Mouse (Mus musculus) limb, embryonic 10.5 days (tissue): ENCODE data around the gene Col17a1. TPM values are rescaled to one million over a fixed set of nuclear protein-coding genes. Genes with fewer than 3 reads are reported as not detected.
A peak's percentile ranks its signal among the peaks of the same experiment; 100 is the strongest.

ENCODE experiments used
- DNase-seq: peaks from one replicate; pipeline ENCODE4 v3.0.0-alpha.2; 2017; ENCODE audit warnings: low spot score
- H3K27ac ChIP-seq: fragments of 300-500 bp; sonication (generic); 2 replicates; pipeline ENCODE4 v1.5.1; 2016; ENCODE audit warnings: mild to moderate bottlenecking
- H3K27me3 ChIP-seq: fragments of 300-500 bp; sonication (generic); 2 replicates; pipeline ENCODE4 v1.6.1; 2016; ENCODE audit warnings: low read depth, mild to moderate bottlenecking; ENCODE audit not compliant: poor library complexity, severe bottlenecking
- H3K36me3 ChIP-seq: fragments of 300-500 bp; sonication (generic); 2 replicates; pipeline ENCODE4 v1.6.1; 2016; ENCODE audit warnings: mild to moderate bottlenecking, moderate library complexity
- H3K4me1 ChIP-seq: fragments of 300-500 bp; sonication (generic); 2 replicates; pipeline ENCODE4 v1.6.1; 2016
- H3K4me3 ChIP-seq: fragments of 300-500 bp; sonication (generic); 2 replicates; pipeline ENCODE4 v1.5.1; 2016; ENCODE audit warnings: mild to moderate bottlenecking, moderate library complexity
- H3K9me3 ChIP-seq: fragments of 300-500 bp; sonication (generic); replicated peaks from 2 replicates; pipeline ENCODE4 v1.6.1; 2016; ENCODE audit warnings: mild to moderate bottlenecking
- WGBS: fragments of 180-500 bp; shearing (Covaris S2); methylation state at CpG from one replicate; pipeline ENCODE4 v1.1.7; 2016; 5-methylcytosine and 5-hydroxymethylcytosine counted together
- polyA plus RNA-seq: library from polyadenylated mRNA; unstranded; fragments of >200 nt; fragmentation: Nextera tagmentation; extraction: Ambion mirVana; gene quantifications from 2 replicates; pipeline ENCODE4 v1.2.1, GENCODE M21; 2016

The Col17a1 gene
- polyA plus RNA-seq, 1 experiment from 2014 or later = 1.8 TPM

DNA sequence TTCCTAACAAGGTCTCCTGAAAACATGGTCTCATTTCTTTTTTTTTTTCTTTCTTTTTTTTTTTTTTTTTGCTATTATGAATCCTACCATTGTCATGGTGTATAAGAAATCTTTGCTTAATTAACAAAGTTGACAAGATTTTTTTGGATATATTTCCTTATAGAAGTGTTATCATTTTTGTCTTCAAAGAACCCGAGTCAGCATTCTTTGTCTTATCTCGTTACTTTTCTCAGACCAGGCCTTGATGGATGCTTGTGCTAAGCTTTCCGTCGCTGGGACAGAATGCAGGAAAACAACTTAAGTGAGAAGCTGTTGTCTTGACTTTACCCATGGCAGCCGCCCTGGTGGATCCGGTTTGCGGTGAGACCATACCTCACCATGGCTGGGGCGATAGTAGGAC is 8.6 kb upstream of the Col17a1 start:
- H3K4me1 ChIP-seq = no peaks in the 10 kb centered on the region; the same call in 1 of the 2 replicates
- no peak overlapping the region for H3K27ac ChIP-seq
- no peak for DNase-seq
- H3K9me3 ChIP-seq = no peaks in the 10 kb centered on the region
- no peak overlapping the region for H3K4me3 ChIP-seq
- no peaks in the 10 kb centered on the region for H3K27me3 ChIP-seq
- H3K36me3 ChIP-seq = no peaks in the 10 kb centered on the region
- WGBS = 83% methylated on average over 8 of the region's 8 CpGs

DNA sequence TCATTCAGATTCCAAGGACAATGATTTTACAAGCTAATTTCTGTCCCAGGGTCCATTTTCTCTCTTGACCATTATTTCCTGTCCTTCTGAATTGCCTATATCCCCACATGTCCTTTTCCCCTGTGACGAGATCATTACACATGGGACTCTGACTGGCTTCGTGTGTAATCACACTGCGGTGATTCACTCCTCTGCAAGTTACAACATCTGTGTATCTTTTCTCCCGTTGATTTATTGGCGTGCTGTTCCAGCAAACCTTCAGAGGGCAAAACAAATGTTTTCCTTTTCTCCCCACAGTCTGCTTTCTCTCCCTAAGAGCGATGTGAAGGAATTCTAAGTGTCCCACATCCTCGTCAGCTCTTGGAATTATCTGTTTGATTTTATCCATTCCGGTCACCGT is 7.8 kb upstream of the Col17a1 start:
- 63% methylated on average over 9 of the region's 9 CpGs for WGBS
- Histone ChIP-seq H3K27ac (no peak overlapping the region), H3K36me3 (no peaks in the 10 kb centered on the region), H3K4me3 (no peak overlapping the region), H3K4me1 (no peaks in the 10 kb centered on the region; the same call in 1 of the 2 replicates), H3K27me3 (no peaks in the 10 kb centered on the region), H3K9me3 (no peaks in the 10 kb centered on the region)
- DNase-seq = no peak

DNA sequence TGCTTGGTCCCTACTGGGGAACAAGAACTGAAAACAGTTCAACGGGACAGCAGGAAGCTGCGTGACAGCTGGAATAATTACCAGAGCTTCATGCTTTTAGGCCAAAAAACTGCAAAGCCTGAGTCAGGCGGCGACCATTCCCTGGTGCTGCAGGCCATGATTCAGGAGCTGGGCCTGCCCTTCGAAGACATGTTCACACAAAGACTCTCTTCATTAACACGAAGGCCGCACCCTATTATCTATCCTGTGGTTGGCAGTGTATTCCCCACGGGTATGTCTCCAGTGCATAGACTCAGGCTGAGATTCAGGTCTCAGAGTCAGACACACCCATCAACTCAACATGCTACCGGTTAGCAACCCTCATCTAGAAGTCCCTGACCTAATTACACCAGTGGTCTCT is 6.4 kb upstream of the Col17a1 start:
- H3K27ac ChIP-seq = no peak overlapping the region
- 81% methylated on average over 9 of the region's 9 CpGs for WGBS

DNA sequence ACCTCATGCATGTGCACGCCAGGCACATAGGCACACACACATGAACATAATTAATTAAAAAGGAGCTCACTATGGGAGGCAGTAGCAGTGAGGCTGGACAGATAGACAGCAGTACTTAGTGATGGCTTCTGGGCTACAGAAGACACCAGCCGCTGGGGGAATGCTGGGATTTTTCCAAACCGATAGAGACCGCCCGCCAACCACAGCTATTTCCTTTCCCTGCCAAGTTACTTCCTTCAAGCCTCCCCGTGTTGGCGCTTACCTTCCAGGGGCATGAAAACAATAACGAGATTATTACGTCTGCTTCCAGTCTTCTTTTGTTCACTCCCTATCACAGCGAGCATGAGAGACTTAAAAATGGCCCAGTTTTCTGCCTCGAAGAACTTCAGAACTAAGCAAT is 5.2 kb upstream of the Col17a1 start:
- Histone ChIP-seq H3K36me3 (no peaks in the 10 kb centered on the region), H3K4me1 (no peaks in the 10 kb centered on the region; the same call in 1 of the 2 replicates), H3K27me3 (no peaks in the 10 kb centered on the region), H3K4me3 (no peak overlapping the region), H3K9me3 (no peaks in the 10 kb centered on the region), H3K27ac (no peak overlapping the region)
- 94% methylated on average over 11 of the region's 11 CpGs for WGBS
- no peak for DNase-seq

More for the DNA sequence above, 6.4 kb upstream of the Col17a1 start:
- Histone ChIP-seq H3K36me3 (no peaks in the 10 kb centered on the region), H3K4me1 (no peaks in the 10 kb centered on the region; the same call in 1 of the 2 replicates), H3K27me3 (no peaks in the 10 kb centered on the region), H3K9me3 (no peaks in the 10 kb centered on the region), H3K4me3 (no peak overlapping the region)
- no peak for DNase-seq

DNA sequence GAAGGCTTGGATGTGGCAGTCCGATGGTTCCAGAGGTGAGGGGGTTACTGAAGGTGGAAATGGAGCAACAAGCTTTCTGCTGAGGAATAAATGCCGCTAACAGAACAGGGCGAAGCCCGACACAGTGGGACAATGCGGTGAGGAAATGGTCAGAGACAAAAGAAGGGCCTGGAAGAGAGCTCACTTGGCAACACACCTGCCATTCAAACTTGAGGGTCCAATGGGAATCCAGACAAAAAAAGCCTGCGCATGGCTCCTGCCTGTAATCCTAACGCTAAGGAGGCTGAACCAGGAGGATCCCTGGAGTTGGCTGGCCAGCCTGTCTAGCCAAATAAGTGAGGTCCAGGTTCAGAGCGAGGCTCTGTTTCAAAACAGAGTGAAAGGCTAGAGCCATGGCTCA is 4.5 kb upstream of the Col17a1 start:
- H3K27me3 ChIP-seq = no peaks in the 10 kb centered on the region
- no peak for DNase-seq
- no peaks in the 10 kb centered on the region for H3K36me3 ChIP-seq
- H3K27ac ChIP-seq = no peak overlapping the region
- no peak overlapping the region for H3K4me3 ChIP-seq
- WGBS = 95% methylated on average over 8 of the region's 8 CpGs
- H3K4me1 ChIP-seq = no peaks in the 10 kb centered on the region; the same call in 1 of the 2 replicates
- H3K9me3 ChIP-seq = no peaks in the 10 kb centered on the region

DNA sequence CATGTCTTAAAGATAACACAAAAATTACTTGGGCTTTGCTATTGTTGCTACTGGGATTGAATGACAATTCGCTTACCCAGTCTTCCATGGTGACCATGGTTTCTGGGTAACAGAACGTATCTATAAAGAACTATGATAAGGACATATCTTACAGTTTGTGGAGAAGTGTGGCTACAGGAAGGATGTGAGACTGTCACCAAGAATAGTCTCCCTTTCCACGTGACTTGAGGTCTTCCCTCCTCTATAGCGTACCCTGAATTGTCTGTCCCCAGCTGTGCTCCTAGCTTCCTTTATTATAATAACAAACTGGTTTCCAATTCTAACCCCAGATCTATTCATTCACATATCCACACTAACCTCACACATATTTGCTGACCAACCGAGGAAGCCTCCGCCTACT is 3.8 kb upstream of the Col17a1 start:
- Histone ChIP-seq H3K4me1 (no peaks in the 10 kb centered on the region), H3K9me3 (no peaks in the 10 kb centered on the region), H3K36me3 (no peaks in the 10 kb centered on the region), H3K4me3 (no peak overlapping the region), H3K27ac (no peak overlapping the region), H3K27me3 (no peaks in the 10 kb centered on the region)
- WGBS = 95% methylated on average over 6 of the region's 6 CpGs
- DNase-seq = no peak

DNA sequence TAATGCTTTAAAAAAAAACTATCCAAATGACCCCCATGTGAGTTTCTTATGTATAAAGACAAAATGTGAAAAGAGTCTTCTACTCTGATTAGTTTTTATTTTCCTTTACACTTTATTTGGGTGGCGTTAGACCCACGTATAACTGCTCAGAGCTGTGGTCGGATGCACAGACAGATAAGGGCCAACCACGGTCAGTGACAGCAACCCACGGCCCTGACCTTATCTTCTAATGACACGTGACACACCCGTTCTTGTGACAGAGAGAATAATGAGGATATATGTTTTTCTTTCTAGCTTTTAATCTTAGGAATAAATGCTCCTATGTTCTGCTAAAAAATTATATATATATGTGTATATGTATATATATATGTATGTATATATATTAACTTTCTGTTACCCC is 2.3 kb downstream of the Col17a1 start:
- Histone ChIP-seq H3K36me3 (no peaks in the 10 kb centered on the region), H3K4me1 (peaks cover 18% of the 10 kb centered on the region), H3K27ac (no peak overlapping the region), H3K4me3 (no peak overlapping the region), H3K9me3 (no peaks in the 10 kb centered on the region), H3K27me3 (no peaks in the 10 kb centered on the region)
- DNase-seq = no peak
- 91% methylated on average over 7 of the region's 7 CpGs for WGBS

DNA sequence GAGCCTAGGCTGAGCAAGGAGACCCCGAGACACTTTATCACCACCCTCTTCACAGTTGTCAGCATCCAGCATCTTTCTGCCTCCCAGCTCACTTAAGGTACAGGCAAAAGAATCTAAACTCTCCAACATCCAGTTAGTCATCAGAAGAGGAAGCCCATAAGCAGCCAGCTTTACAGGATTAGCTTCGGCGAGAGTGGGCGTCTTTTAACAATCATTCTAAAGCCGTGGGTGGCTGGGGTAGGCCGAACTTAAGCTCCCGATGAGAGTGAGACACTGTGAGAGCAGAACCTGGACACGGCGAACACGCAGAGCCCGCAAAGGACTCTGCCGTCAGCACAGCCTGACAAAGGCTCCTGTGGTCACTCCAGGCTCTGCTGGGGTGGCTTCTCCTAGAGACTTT is 13.2 kb downstream of the Col17a1 start:
- Histone ChIP-seq H3K9me3 (no peaks in the 10 kb centered on the region), H3K27me3 (no peaks in the 10 kb centered on the region), H3K4me3 (no peak overlapping the region), H3K4me1 (peaks cover 11% of the 10 kb centered on the region; the same call in 1 of the 2 replicates), H3K36me3 (no peaks in the 10 kb centered on the region), H3K27ac (no peak overlapping the region)
- DNase-seq = no peak
- 86% methylated on average over 12 of the region's 12 CpGs for WGBS

DNA sequence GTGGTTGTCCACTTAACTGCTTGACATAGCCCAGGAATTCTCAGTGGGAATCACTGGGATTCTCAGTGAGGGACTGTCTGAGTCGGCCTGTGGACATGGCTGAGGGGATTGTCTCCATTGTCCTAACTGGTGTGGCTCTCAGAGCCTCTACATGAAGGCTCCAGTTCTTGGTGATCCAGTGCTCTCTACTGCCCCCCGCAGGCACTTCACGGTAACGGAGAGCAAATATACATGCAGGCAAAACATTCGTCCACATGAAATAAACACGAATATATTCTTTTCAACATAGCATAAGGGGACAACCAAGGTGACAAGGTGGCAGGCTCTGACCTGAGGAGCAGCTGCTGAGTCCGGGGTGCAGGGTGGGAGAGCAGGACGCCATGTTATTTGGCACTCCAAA is 17.5 kb downstream of the Col17a1 start:
- no peak overlapping the region for H3K4me3 ChIP-seq
- H3K27ac ChIP-seq = no peak overlapping the region
- H3K36me3 ChIP-seq = no peaks in the 10 kb centered on the region
- DNase-seq = peak; percentile 55
- H3K27me3 ChIP-seq = no peaks in the 10 kb centered on the region
- no peaks in the 10 kb centered on the region for H3K9me3 ChIP-seq
- 45% methylated on average over 8 of the region's 8 CpGs for WGBS
- H3K4me1 ChIP-seq = peaks cover 11% of the 10 kb centered on the region; the same call in 1 of the 2 replicates

DNA sequence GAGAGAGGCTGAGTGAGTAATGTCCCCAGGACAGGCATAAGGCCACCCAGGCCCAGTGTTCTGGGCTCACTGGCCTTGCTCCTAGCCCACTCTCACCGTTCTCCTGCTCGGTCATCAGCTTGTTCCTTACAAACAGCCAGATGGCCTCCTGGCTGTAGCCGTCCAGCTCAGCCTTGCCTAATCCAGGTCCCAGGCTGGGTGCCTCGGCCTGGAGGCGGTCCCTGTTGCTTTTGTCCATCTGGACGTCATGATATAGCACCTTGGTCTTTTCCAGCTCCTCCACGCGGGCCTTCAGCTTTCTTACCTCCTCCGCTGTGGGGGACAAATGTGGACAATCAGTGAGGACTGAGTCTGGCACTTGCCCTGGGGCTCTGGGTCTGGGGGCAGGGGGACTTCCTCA is 23.5 kb downstream of the Col17a1 start:
- no peak overlapping the region for H3K4me3 ChIP-seq
- 58% methylated on average over 9 of the region's 9 CpGs for WGBS
- peaks cover 19% of the 10 kb centered on the region; the same call in 1 of the 2 replicates for H3K4me1 ChIP-seq
- H3K27me3 ChIP-seq = no peaks in the 10 kb centered on the region
- no peaks in the 10 kb centered on the region for H3K9me3 ChIP-seq
- no peaks in the 10 kb centered on the region for H3K36me3 ChIP-seq
- H3K27ac ChIP-seq = peak overlapping the region; percentile 6; the same call in 1 of the 2 replicates
- no peak for DNase-seq

DNA sequence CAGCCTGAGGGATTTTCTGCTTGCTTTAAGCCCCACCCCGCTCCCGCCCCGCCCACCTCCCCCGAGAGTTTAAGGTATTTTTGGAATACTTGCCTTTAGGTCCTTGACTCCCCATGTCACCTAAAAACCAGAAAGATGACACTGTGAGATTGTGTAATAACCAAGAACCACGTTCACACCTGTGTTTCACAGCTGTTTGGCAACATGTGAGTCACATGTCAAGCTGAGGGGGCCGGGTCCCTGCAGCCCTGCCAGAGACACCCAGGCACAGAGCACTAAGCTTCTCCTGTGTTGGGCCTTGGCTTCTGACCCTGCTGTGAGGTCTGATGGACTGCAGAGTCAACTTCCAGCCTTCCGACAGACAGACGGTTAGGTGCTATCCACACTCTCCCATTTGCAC is 24.3 kb downstream of the Col17a1 start:
- H3K4me3 ChIP-seq = no peak overlapping the region
- H3K36me3 ChIP-seq = no peaks in the 10 kb centered on the region
- WGBS = 68% methylated on average over 8 of the region's 8 CpGs
- no peak for DNase-seq
- H3K9me3 ChIP-seq = no peaks in the 10 kb centered on the region
- no peak overlapping the region for H3K27ac ChIP-seq
- peaks cover 18% of the 10 kb centered on the region; the same call in 1 of the 2 replicates for H3K4me1 ChIP-seq
- no peaks in the 10 kb centered on the region for H3K27me3 ChIP-seq

DNA sequence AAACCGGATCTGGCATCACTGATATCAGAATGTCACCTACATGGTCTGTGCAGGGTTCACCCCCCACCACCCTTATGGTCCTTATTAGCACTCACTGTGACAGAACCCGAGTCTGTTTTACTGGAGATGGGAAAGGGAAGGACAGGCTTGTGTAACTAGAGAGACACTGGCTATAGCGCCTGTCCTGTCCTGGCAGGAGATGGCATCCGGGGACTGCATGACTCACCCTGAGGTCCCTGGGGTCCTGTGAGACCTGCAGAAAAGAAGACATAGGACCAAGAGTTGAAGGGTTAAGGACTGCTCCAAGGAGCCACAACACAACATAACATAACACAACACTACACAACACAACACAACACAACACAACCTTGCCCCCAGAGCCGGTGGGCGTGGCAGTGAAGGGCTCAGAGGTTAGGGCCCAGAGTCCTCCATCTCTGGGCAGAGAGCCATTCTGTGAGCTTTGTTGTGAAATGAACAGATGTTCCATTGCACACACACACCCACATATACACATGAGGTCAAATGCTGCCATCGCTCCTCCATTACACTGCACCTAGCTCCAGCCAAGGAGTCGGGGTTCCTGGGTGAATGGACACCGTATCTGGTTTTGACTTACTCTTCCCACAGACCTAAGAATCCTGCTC is 32.0 kb downstream of the Col17a1 start:
- DNase-seq = no peak
- Histone ChIP-seq H3K36me3 (no peaks in the 10 kb centered on the region), H3K27ac (peak overlapping the region; percentile 75)

DNA sequence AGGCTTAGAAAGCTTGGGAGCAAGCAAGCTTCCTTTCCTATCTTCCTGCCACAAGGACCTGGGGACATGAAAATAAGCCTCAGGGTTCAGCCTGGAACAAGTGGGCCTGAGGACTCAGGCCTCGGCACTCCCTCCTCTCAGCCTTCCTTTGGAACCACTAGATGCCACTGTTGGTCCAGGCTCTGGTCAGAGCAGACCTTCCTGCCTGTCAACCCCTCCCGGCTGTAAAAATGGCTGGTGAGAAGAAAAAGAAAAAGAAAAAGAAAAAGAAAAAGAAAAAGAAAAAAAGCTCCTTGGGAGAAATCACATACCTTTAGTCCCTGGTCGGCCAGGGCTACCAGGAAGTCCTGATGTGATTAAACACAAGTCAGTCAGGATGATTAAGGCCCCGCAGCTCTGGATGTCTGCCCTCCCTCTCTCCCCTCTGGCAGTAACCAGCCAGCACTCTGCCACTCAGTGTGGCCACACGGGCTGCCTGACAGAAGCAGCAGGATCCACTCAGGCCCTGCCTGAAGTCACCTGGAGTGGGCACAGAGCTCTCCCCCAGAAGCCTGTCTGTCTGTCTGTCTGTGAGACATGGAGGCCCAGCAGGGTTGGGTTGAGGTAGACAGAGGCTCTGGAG is 32.9 kb downstream of the Col17a1 start:
- Histone ChIP-seq H3K9me3 (no peaks in the 10 kb centered on the region), H3K4me3 (no peak overlapping the region), H3K27me3 (peaks cover 4% of the 10 kb centered on the region; the same call in 1 of the 2 replicates), H3K27ac (peak overlapping the region; percentile 75), H3K4me1 (peaks cover 14% of the 10 kb centered on the region), H3K36me3 (no peaks in the 10 kb centered on the region)
- WGBS = 40% methylated on average over 5 of the region's 5 CpGs
- peak; percentile 68 for DNase-seq

More for the DNA sequence above, 32.0 kb downstream of the Col17a1 start:
- 93% methylated on average over 9 of the region's 9 CpGs for WGBS
- Histone ChIP-seq H3K9me3 (no peaks in the 10 kb centered on the region), H3K4me1 (peaks cover 14% of the 10 kb centered on the region), H3K4me3 (no peak overlapping the region), H3K27me3 (peaks cover 4% of the 10 kb centered on the region; the same call in 1 of the 2 replicates)
